Comparison of ENCODE assay signal across 8 mouse cellular contexts in the genomic region with DNA sequence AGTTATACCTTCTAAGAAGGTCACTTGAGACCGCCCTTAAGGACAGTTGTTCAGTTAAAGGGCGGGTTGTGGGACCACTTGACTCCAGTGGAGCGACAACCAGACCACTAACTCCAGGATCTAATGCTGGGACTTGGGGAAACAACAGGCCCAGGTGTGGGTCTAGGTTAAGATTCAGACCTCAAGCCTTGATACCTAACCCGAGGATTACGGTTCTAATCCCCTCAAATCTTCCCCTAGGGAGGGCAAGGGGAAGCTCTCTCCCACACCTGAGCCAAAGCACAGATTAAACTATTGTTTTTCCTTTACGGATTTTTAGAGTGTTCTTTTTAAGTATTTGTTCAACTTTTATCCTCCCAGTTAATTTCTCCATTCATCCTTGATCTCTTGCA. TPM values are rescaled to one million over a fixed set of nuclear protein-coding genes. Genes with fewer than 3 reads are reported as not detected.
DNase-seq lines count a peak whose midpoint lies in the region; ATAC-seq and TF ChIP-seq lines count a peak whose summit lies in the region.

No protein-coding gene starts in this region.

- DNase-seq in heart, postnatal 25 days (ENCODE audit: low spot score), result no peak
- DNase-seq in layer of hippocampus, adult 11-12 months (ENCODE audit: low spot score), result no peak
- no peak for DNase-seq in adrenal gland, postnatal 10 days
- no peak for DNase-seq in adrenal gland, postnatal 4 days (ENCODE audit: low spot score in 2 of 2)

- H3K27me3 ChIP-seq in heart, embryonic 13.5 days (replicated peaks), result peaks cover 7% of the 10 kb centered on the region; the same call in 1 of the 2 replicates
- peaks cover 2% of the 10 kb centered on the region for H3K27me3 ChIP-seq in E14TG2a.4 (ENCODE audit: insufficient read depth, low read length)
- no peaks in the 10 kb centered on the region for H3K27me3 ChIP-seq in forebrain, embryonic 15.5 days
- H3K27me3 ChIP-seq in liver, embryonic 16.5 days (ENCODE audit: control insufficient read depth, insufficient read depth, low read depth, low read length), result no peaks in the 10 kb centered on the region

- 33% methylated on average over 6 of the region's 6 CpGs for WGBS in heart, embryonic 13.5 days
- WGBS in forebrain, embryonic 15.5 days, result 22% methylated on average over 6 of the region's 6 CpGs
- WGBS in liver, embryonic 16.5 days (ENCODE audit: insufficient replicate concordance), result 39% methylated on average over 6 of the region's 6 CpGs

- H3K27ac ChIP-seq in heart, embryonic 13.5 days (replicated peaks), result no peak overlapping the region
- no peak overlapping the region for H3K27ac ChIP-seq in forebrain, embryonic 15.5 days (replicated peaks)
- H3K27ac ChIP-seq in liver, embryonic 16.5 days (ENCODE audit: low read length), result no peak overlapping the region

- no peaks in the 10 kb centered on the region for H3K36me3 ChIP-seq in heart, embryonic 13.5 days
- peaks cover 26% of the 10 kb centered on the region for H3K36me3 ChIP-seq in E14TG2a.4 (ENCODE audit: insufficient read depth, low read length)
- no peaks in the 10 kb centered on the region for H3K36me3 ChIP-seq in forebrain, embryonic 15.5 days
- H3K36me3 ChIP-seq in liver, embryonic 16.5 days (ENCODE audit: control insufficient read depth, insufficient read depth), result no peaks in the 10 kb centered on the region

- peaks cover 35% of the 10 kb centered on the region for H3K4me1 ChIP-seq in heart, embryonic 13.5 days
- H3K4me1 ChIP-seq in E14TG2a.4 (replicated peaks; ENCODE audit: low read depth, low read length), result peaks cover 47% of the 10 kb centered on the region
- H3K4me1 ChIP-seq in forebrain, embryonic 15.5 days, result peaks cover 11% of the 10 kb centered on the region
- peaks cover 9% of the 10 kb centered on the region for H3K4me1 ChIP-seq in liver, embryonic 16.5 days (ENCODE audit: control insufficient read depth, low read depth, low read length)

- intact Hi-C loops in heart, postnatal 25 days (cut with DNase I), result no loop called here

- TF ChIP-seq CTCF in E14TG2a.4 (conservative IDR thresholded peaks at IDR 0.05; ENCODE audit: low read length), result no peak

- peak overlapping the region; percentile 59 for H3K4me3 ChIP-seq in heart, embryonic 13.5 days
- peak overlapping the region; percentile 78 for H3K4me3 ChIP-seq in E14TG2a.4 (replicated peaks; ENCODE audit: low read length)
- peak overlapping the region; percentile 46 for H3K4me3 ChIP-seq in forebrain, embryonic 15.5 days
- peak overlapping the region; percentile 59 for H3K4me3 ChIP-seq in liver, embryonic 16.5 days (ENCODE audit: low read depth, low read length)

- peak overlapping the region; percentile 69 for H3K4me2 ChIP-seq in heart, embryonic 13.5 days
- H3K4me2 ChIP-seq in forebrain, embryonic 15.5 days (replicated peaks), result peak overlapping the region; percentile 69
- peak overlapping the region; percentile 81 for H3K4me2 ChIP-seq in liver, embryonic 16.5 days (ENCODE audit: low read depth, low read length)

- H3K9me3 ChIP-seq in heart, embryonic 13.5 days, result no peaks in the 10 kb centered on the region
- H3K9me3 ChIP-seq in E14TG2a.4 (ENCODE audit: low read length), result no peaks in the 10 kb centered on the region
- H3K9me3 ChIP-seq in forebrain, embryonic 15.5 days, result no peaks in the 10 kb centered on the region
- no peaks in the 10 kb centered on the region for H3K9me3 ChIP-seq in liver, embryonic 16.5 days (replicated peaks; ENCODE audit: control insufficient read depth, low read length)

- peak overlapping the region; percentile 74 for H3K9ac ChIP-seq in heart, embryonic 13.5 days
- H3K9ac ChIP-seq in forebrain, embryonic 15.5 days (replicated peaks), result peak overlapping the region; percentile 35
- H3K9ac ChIP-seq in liver, embryonic 16.5 days (ENCODE audit: low read depth, low read length), result 0 out of 2 replicates have a peak overlapping the region, but pooled peaks have one; percentile 15

- no peak for ATAC-seq in heart, embryonic 13.5 days (ENCODE audit: extremely low read depth, insufficient number of reproducible peaks, low FRiP score, low TSS enrichment)
- ATAC-seq in forebrain, embryonic 15.5 days (replicated peaks), result no peak; the same call in 1 of the 2 replicates
- no peak for ATAC-seq in liver, embryonic 16.5 days (ENCODE audit: low read depth)

RNA-seq across cellular contexts. Expression of gene Rangrf, which starts 0.9 kb away (rescaled TPM):
- polyA plus RNA-seq in heart, embryonic 13.5 days (2015; fragmentation: Nextera tagmentation; extraction: Ambion mirVana), result 67.9 and 75.5 TPM in 2 replicates
- total RNA-seq in heart, postnatal 25 days (2021), result 10 to 100 TPM; 80.3 to 89.1 TPM
- 37.0 and 39.3 TPM in 2 replicates for polyA plus RNA-seq in forebrain, embryonic 15.5 days (2015; fragmentation: Nextera tagmentation; extraction: Ambion mirVana)
- polyA plus RNA-seq in liver, embryonic 16.5 days (2015; fragmentation: Nextera tagmentation; extraction: Ambion mirVana), result 16.3 and 19.3 TPM in 2 replicates
- 10 to 100 TPM; 20.4 to 24.7 TPM for total RNA-seq in adrenal gland, postnatal 10 days (2021)
- 10 to 100 TPM; 19.4 to 20.1 TPM for total RNA-seq in adrenal gland, postnatal 4 days (2021)

RNA-seq across cellular contexts. Expression of gene Slc25a35, which starts 6.1 kb away (rescaled TPM):
- 1.4 and 2.1 TPM in 2 replicates for polyA plus RNA-seq in heart, embryonic 13.5 days (2015; fragmentation: Nextera tagmentation; extraction: Ambion mirVana)
- total RNA-seq in heart, postnatal 25 days (2021), result 1 to 10 TPM; 6.4 to 7.4 TPM
- polyA plus RNA-seq in forebrain, embryonic 15.5 days (2015; fragmentation: Nextera tagmentation; extraction: Ambion mirVana), result 1.5 and 1.7 TPM in 2 replicates
- 0.37 and 0.80 TPM in 2 replicates for polyA plus RNA-seq in liver, embryonic 16.5 days (2015; fragmentation: Nextera tagmentation; extraction: Ambion mirVana)
- total RNA-seq in adrenal gland, postnatal 10 days (2021), result 10 to 100 TPM; 28.5 to 32.9 TPM
- total RNA-seq in adrenal gland, postnatal 4 days (2021), result 1 to 10 TPM; 5.8 to 5.9 TPM

RNA-seq across cellular contexts. Expression of gene Arhgef15, which starts 16.8 kb away (rescaled TPM):
- polyA plus RNA-seq in heart, embryonic 13.5 days (2015; fragmentation: Nextera tagmentation; extraction: Ambion mirVana), result 11.2 and 11.5 TPM in 2 replicates
- 10 to 100 TPM; 28.1 to 32.4 TPM for total RNA-seq in heart, postnatal 25 days (2021)
- 7.0 and 8.2 TPM in 2 replicates for polyA plus RNA-seq in forebrain, embryonic 15.5 days (2015; fragmentation: Nextera tagmentation; extraction: Ambion mirVana)
- polyA plus RNA-seq in liver, embryonic 16.5 days (2015; fragmentation: Nextera tagmentation; extraction: Ambion mirVana), result 1.7 and 2.0 TPM in 2 replicates
- total RNA-seq in adrenal gland, postnatal 10 days (2021), result 10 to 100 TPM; 25.4 to 35.9 TPM
- 10 to 100 TPM; 28.6 to 29.5 TPM for total RNA-seq in adrenal gland, postnatal 4 days (2021)

RNA-seq across cellular contexts. Expression of gene Pfas, which starts 34.2 kb away (rescaled TPM):
- polyA plus RNA-seq in heart, embryonic 13.5 days (2015; fragmentation: Nextera tagmentation; extraction: Ambion mirVana), result 19.9 and 20.3 TPM in 2 replicates
- 1 to 10 TPM; 5.6 to 6.8 TPM for total RNA-seq in heart, postnatal 25 days (2021)
- polyA plus RNA-seq in forebrain, embryonic 15.5 days (2015; fragmentation: Nextera tagmentation; extraction: Ambion mirVana), result 22.5 and 26.3 TPM in 2 replicates
- 13.7 and 15.4 TPM in 2 replicates for polyA plus RNA-seq in liver, embryonic 16.5 days (2015; fragmentation: Nextera tagmentation; extraction: Ambion mirVana)
- 10 to 100 TPM; 23.8 to 32.9 TPM for total RNA-seq in adrenal gland, postnatal 10 days (2021)
- 10 to 100 TPM; 37.5 to 42.3 TPM for total RNA-seq in adrenal gland, postnatal 4 days (2021)

RNA-seq across cellular contexts. Expression of gene Ctc1, which starts 41.7 kb away (rescaled TPM):
- 45.0 and 49.8 TPM in 2 replicates for polyA plus RNA-seq in heart, embryonic 13.5 days (2015; fragmentation: Nextera tagmentation; extraction: Ambion mirVana)
- total RNA-seq in heart, postnatal 25 days (2021), result 10 to 100 TPM; 11.5 to 13.7 TPM
- polyA plus RNA-seq in forebrain, embryonic 15.5 days (2015; fragmentation: Nextera tagmentation; extraction: Ambion mirVana), result 65.9 and 67.8 TPM in 2 replicates
- polyA plus RNA-seq in liver, embryonic 16.5 days (2015; fragmentation: Nextera tagmentation; extraction: Ambion mirVana), result 17.2 and 23.0 TPM in 2 replicates
- 10 to 100 TPM; 25.3 to 30.0 TPM for total RNA-seq in adrenal gland, postnatal 10 days (2021)
- total RNA-seq in adrenal gland, postnatal 4 days (2021), result 10 to 100 TPM; 50.2 to 51.3 TPM

Comparison
In these comparisons a context has a peak if more than half of its experiments do, and no peak if none do; other contexts are left out.
1. H3K9ac ChIP-seq: peak in every context shown above with its lines; median percentile 74 in heart, embryonic 13.5 days; 35 in forebrain, embryonic 15.5 days; 15 in liver, embryonic 16.5 days.